Mouse (Mus musculus) forebrain, embryonic 12.5 days (tissue): ENCODE measurements at regions not wholly inside any gene's neighbourhood (a gene's known extent, or its start where the extent isn't known, plus 50 kb on each side); places are given as distances from the start of the nearest gene placed in this dataset.
"Not testable (repeated sequence)": the region's sequence is repeated elsewhere in the genome, so short reads cannot be mapped to it uniquely, and the experiment has no call there.

Source experiments
- ATAC-seq: fragments of 200-750 bp; cut with Nextera tagmentation; 2 replicates; pipeline ENCODE4 v1.8.0; 2017; ENCODE audit warnings: moderate TSS enrichment; ENCODE audit not compliant: low FRiP score
- H3K27ac ChIP-seq: fragments of 300-500 bp; sonication (generic); 2 replicates; pipeline ENCODE4 v1.5.1; 2016; ENCODE audit warnings: mild to moderate bottlenecking
- H3K27me3 ChIP-seq: fragments of 300-500 bp; sonication (generic); 2 replicates; pipeline ENCODE4 v1.6.1; 2016; ENCODE audit warnings: mild to moderate bottlenecking
- H3K36me3 ChIP-seq: fragments of 300-500 bp; sonication (generic); replicated peaks from 2 replicates; pipeline ENCODE4 v1.6.1; 2016; ENCODE audit warnings: mild to moderate bottlenecking
- H3K4me1 ChIP-seq: fragments of 300-500 bp; sonication (generic); 2 replicates; pipeline ENCODE4 v1.6.1; 2016
- H3K4me2 ChIP-seq: fragments of 300-500 bp; sonication (generic); 2 replicates; pipeline ENCODE4 v1.6.1; 2016; ENCODE audit warnings: mild to moderate bottlenecking, moderate library complexity
- H3K4me3 ChIP-seq: fragments of 300-500 bp; sonication (generic); replicated peaks from 2 replicates; pipeline ENCODE4 v1.5.1; 2016; ENCODE audit warnings: mild to moderate bottlenecking
- H3K9ac ChIP-seq: fragments of 300-500 bp; sonication (generic); 2 replicates; pipeline ENCODE4 v1.6.1; 2016; ENCODE audit warnings: mild to moderate bottlenecking
- H3K9me3 ChIP-seq: fragments of 300-500 bp; sonication (generic); 2 replicates; pipeline ENCODE4 v1.6.1; 2016
- WGBS: fragments of 180-500 bp; shearing (Covaris S2); methylation state at CpG from one replicate; pipeline ENCODE4 v1.1.7; 2016; 5-methylcytosine and 5-hydroxymethylcytosine counted together

DNA sequence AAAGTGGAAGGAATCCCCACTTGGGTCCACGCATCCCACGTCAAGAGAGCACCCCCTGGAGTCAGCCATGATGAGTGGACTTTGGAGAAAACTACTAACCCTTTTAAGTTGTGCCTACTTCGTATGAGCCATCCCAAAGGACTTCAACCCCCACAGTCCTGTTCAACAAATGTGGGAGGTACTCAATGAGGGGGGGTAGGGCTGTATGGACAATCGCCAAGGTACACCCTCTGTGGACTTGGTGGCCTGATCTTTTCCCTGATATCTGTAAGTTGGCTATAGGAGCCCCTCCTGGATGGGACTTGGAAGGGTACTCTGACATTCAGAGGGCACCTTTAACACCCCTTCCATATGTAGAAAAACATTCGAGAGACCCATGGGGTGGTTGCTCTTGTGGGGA, 256.5 kb upstream of the Olfr161 start:
- H3K4me2 ChIP-seq, H3K9ac ChIP-seq, H3K4me3 ChIP-seq, H3K4me1 ChIP-seq, ATAC-seq, H3K27ac ChIP-seq, H3K36me3 ChIP-seq, H3K27me3 ChIP-seq, H3K9me3 ChIP-seq: not testable (repeated sequence)
- WGBS: 88% methylated on average over 5 of the region's 5 CpGs

DNA sequence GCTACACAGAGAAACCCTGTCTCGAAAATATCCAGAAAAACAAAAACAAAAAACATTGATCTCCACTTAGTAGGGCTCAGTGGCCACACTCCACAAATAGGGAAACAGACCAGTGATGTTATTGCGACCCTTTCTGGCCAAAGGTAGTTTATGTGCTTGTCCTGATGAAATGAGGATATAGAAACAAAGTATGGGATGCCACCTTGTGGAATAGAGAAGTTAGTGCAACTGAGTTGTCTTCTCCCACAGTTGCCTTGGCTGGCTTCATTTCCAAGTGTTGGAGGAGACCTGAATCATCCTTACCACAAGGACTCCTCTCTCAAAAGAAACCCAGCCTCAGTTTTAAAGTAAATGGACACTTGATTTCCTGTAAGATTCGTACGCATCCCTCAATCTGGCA, 247.5 kb upstream of the Olfr161 start:
- 38% methylated on average over 4 of the region's 4 CpGs for WGBS
- not testable (repeated sequence) for H3K9me3 ChIP-seq, H3K4me1 ChIP-seq, H3K4me3 ChIP-seq, H3K36me3 ChIP-seq, H3K27ac ChIP-seq, H3K27me3 ChIP-seq, H3K9ac ChIP-seq, ATAC-seq, H3K4me2 ChIP-seq

DNA sequence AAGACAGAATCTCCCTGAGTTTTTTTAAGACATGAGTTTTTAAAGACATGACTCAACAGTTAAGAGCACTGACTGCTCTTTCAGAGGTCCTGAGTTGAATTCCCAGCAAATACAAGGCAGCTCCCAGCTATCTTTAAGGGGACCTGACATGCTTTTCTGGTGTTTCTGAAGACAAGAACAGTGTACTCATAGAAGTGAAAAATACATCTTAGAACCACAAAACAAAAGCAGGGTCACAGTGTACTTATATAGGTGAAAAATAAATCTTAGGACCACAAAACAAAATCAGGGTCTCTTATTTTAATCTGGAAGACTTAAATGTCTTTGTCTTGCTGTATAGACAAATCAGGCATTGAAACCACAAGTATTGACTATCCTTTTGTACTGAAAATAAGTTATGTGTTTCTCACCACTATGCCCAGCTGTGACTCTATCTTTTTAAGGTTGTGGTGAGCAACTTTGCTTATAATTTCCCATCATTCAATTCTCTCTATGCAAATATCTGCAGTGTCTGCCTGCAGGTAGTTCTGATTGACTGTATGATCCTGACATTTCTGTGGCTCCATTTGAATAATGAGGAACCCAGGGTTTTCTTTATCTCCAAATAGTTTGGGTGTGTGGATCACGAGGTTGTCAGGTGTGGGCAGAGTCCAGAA, 246.0 kb upstream of the Olfr161 start:
- not testable (repeated sequence) for H3K4me1 ChIP-seq, H3K9ac ChIP-seq, H3K27me3 ChIP-seq, H3K9me3 ChIP-seq, H3K4me2 ChIP-seq, H3K27ac ChIP-seq, H3K36me3 ChIP-seq, ATAC-seq, H3K4me3 ChIP-seq
- WGBS: no CpG with 5 or more reads among the region's 1 CpGs

DNA sequence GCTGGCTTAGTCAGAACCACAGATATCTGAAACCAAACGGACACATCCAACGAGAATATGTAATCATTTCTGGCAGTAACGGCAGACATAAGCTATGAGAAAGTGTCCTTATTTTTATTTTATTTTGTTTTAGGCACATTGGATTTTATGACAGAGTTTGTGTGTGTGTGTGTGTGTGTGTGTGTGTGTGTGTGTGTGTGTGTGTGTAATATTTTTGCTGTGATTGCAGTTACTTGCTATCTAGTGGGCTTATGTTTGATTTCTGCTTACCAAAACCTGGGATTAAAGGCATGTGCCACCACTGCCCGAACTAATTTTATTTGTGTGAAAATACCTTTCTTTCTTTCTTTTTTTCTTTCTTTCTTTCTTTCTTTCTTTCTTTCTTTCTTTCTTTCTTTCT, 241.5 kb upstream of the Olfr161 start:
- H3K4me2 ChIP-seq, ATAC-seq, H3K4me1 ChIP-seq, H3K27me3 ChIP-seq, H3K36me3 ChIP-seq, H3K9ac ChIP-seq, H3K4me3 ChIP-seq, H3K27ac ChIP-seq, H3K9me3 ChIP-seq: not testable (repeated sequence)
- WGBS: 92% methylated on average over 1 of the region's 4 CpGs

DNA sequence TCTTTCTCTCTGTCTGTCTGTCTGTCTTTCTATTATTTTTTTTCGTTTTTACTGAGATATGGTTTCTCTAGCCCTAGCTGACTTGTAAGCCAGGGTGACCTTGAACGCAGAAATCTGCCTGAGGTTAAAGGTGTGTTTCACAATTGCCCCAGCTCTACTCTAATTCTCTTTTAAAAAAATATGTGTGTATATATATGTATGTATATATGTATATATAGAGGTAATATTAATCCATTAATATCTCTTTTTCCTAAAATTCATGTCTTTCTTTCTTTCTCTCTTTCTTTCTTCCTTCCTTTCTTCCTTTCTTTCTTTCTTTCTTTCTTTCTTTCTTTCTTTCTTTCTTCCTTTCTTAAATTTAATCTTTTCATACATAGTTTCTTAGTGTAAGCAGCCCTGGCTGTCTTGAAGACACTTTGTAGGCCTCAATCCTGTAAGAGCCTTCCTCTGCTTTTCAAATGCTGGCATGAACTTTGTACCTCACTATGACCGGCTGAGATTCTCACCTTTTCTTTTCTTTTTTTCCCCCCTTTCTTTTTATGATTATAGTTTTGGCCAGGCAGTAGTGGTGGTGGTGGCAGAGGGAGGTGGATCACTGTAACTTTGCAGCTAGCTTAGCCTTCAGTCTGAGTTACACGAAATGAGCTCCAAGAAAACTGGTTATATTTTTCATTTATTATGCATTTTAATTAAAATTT, 240.8 kb upstream of the Olfr161 start:
- not testable (repeated sequence) for H3K36me3 ChIP-seq, H3K4me3 ChIP-seq, H3K27ac ChIP-seq, H3K4me1 ChIP-seq, H3K4me2 ChIP-seq, H3K9me3 ChIP-seq, H3K27me3 ChIP-seq, H3K9ac ChIP-seq
- ATAC-seq: peak; percentile 59; the same call in 1 of the 2 replicates
- 45% methylated on average over 3 of the region's 4 CpGs for WGBS

DNA sequence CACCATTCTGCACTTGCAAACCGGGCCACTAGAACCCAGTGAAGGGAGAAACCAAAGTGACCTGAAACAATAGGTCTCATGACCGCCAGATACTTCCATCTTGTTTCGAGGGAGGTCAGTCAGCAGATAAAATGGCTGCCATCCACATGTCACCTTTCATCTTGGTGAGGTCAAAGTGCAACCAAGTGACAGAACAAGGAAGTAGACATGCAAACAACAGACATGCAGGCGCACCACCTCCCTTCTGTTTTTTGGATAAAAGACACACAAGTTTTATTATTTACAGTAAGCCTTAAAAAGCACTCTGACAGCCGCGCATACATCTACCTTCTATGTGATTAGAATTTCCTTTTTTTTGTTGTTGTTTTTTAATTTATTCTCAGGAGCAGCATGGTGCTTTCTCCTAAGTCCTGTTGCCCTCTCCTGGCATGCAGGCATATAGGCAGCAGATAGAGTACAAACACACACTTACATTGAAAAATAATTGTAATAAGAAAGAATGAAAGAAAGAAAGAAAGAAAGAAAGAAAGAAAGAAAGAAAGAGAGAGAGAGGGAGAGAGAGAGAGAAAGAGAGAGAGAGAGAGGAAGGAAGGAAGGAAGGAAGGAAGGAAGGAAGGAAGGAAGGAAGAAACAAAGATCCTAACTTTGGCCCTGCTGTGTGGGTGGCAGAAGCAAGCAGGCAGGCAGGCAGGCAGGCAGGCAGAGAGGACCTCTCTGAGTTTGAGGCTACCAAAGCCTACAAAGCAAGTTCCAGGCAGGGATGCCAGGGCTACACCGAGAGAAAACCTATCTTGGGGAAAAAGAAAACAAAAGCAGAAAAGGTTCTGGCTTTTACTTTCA, 240.0 kb upstream of the Olfr161 start:
- H3K4me1 ChIP-seq, H3K27me3 ChIP-seq, H3K9me3 ChIP-seq, H3K27ac ChIP-seq, H3K36me3 ChIP-seq, H3K9ac ChIP-seq, H3K4me3 ChIP-seq, H3K4me2 ChIP-seq: not testable (repeated sequence)
- WGBS: 74% methylated on average over 7 of the region's 7 CpGs
- ATAC-seq: peak; percentile 90

DNA sequence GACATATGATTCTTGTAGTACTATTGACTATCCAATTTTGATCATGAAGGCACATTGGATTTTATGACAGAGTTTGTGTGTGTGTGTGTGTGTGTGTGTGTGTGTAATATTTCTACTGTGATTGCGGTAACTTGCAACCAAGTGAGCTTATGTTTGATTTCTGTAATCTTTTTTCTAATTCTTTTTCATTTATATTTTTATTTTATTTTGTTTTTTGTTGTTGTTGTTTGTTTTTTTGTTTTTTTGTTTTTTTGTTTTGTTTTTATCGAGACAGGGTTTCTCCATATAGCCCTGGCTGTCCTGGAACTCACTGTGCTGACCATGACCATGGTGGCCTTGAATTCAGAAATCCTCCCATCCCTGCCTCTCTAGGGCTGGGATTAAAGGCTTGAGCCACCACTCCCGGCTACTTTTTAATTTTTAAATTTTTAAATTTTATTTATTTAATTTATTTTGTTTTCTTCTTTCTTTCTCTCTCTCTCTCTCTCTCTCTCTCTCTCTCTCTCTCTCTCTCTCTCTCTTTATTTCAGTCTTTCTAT, 239.3 kb upstream of the Olfr161 start:
- not testable (repeated sequence) for H3K4me2 ChIP-seq, H3K36me3 ChIP-seq, H3K27ac ChIP-seq, H3K9ac ChIP-seq, H3K27me3 ChIP-seq, H3K9me3 ChIP-seq, H3K4me1 ChIP-seq, H3K4me3 ChIP-seq
- ATAC-seq: peak; percentile 92
- WGBS: 85% methylated on average over 3 of the region's 3 CpGs
